Mouse (Mus musculus): ENCODE measurements around the gene Kit. TPM values are rescaled to one million over a fixed set of nuclear protein-coding genes. Genes with fewer than 3 reads are reported as not detected.

The Kit gene
- polyA plus RNA-seq, 1 experiment from 2014 or later = 54.3 TPM

DNA sequence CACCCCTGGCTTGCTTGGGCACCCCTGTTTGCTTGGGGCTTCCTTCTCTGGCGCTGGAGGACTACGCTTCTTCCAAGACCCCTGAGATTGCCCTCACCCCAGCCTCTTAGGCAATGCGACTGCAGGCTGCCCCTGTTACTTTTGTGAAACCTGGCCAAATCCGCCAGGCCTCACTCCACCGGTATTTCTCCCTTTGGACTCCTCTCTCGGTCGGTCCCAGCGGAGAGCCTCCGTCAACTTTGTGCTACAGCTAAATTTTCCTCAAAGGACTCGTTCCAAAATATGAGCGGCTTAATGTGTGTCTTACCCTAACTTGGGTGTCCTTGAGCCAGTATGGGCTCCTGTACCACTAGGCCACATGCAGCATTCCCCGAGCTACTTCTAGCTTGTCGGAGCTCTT lies 23.8 kb downstream of the Kit start:
- Histone ChIP-seq H3K4me2 (ENCODE audit: low read depth, low read length) (no peak overlapping the region), H3K36me3 (ENCODE audit: control insufficient read depth, insufficient read depth, low read length) (no peaks in the 10 kb centered on the region), H3K4me3 (ENCODE audit: low read length) (no peak overlapping the region), H3K4me1 (replicated peaks; ENCODE audit: control insufficient read depth, insufficient read depth, low read length) (peaks cover 4% of the 10 kb centered on the region), H3K9me3 (ENCODE audit: control insufficient read depth, low read length) (no peaks in the 10 kb centered on the region), H3K27me3 (ENCODE audit: control insufficient read depth, insufficient read depth, low read depth, low read length) (no peaks in the 10 kb centered on the region), H3K9ac (ENCODE audit: low read length) (no peak overlapping the region), H3K27ac (ENCODE audit: low read length) (no peak overlapping the region)
- no peak for ATAC-seq (ENCODE audit: low read depth)
- WGBS = 83% methylated on average over 13 of the region's 13 CpGs

DNA sequence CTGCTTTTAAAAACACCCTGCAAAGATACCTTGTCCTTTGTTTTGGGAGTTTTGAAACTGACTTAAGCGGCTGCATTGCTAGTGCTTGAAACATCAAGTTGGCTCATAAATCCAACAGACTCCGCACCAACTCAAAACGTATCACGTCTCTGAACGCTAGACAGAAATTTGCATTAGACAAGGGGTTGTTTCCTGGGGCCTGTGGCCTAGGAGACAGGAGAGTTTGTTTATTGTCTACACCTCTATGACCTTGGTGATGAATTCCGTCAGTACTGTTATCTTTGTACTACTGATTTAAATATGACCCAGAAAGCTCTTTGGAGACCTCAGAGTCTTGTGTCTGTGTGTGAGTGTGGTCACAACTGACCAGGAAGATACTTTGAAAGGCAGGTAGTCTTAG lies 25.3 kb downstream of the Kit start:
- peaks cover 4% of the 10 kb centered on the region for H3K4me1 ChIP-seq (replicated peaks; ENCODE audit: control insufficient read depth, insufficient read depth, low read length)
- ATAC-seq (ENCODE audit: low read depth) = no peak
- no peak overlapping the region for H3K9ac ChIP-seq (ENCODE audit: low read length)
- H3K27ac ChIP-seq (ENCODE audit: low read length) = no peak overlapping the region
- 75% methylated on average over 6 of the region's 6 CpGs for whole genome bisulfite sequencing
- no peak overlapping the region for H3K4me3 ChIP-seq (ENCODE audit: low read length)
- no peaks in the 10 kb centered on the region for H3K36me3 ChIP-seq (ENCODE audit: control insufficient read depth, insufficient read depth, low read length)
- H3K27me3 ChIP-seq (ENCODE audit: control insufficient read depth, insufficient read depth, low read depth, low read length) = no peaks in the 10 kb centered on the region
- no peaks in the 10 kb centered on the region for H3K9me3 ChIP-seq (ENCODE audit: control insufficient read depth, low read length)
- H3K4me2 ChIP-seq (ENCODE audit: low read depth, low read length) = no peak overlapping the region

DNA sequence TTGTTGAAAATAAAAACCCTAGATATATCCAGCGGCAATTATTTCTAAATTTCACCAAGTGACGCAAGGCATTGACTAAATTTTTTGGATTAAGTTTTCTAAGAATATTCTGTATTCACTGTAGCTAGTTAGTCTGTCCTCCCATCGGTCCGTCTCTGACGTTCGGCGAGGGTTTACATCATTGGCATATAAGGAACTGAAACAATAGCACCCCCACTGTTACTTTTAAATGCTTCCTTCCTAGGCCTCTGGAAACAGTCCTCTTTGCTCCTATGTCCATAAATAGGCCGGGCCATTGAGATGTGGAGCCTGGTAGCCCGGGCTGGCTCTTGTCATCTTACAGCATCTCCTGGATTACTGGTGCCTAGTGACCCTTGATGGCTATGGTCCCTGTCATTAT lies 29.5 kb downstream of the Kit start:
- Histone ChIP-seq H3K9me3 (ENCODE audit: control insufficient read depth, low read length) (no peaks in the 10 kb centered on the region), H3K27me3 (ENCODE audit: control insufficient read depth, insufficient read depth, low read depth, low read length) (no peaks in the 10 kb centered on the region), H3K4me1 (replicated peaks; ENCODE audit: control insufficient read depth, insufficient read depth, low read length) (peaks cover 3% of the 10 kb centered on the region; the same call in 1 of the 2 replicates), H3K36me3 (ENCODE audit: control insufficient read depth, insufficient read depth, low read length) (no peaks in the 10 kb centered on the region), H3K9ac (ENCODE audit: low read length) (no peak overlapping the region), H3K27ac (ENCODE audit: low read length) (no peak overlapping the region), H3K4me3 (ENCODE audit: low read length) (no peak overlapping the region), H3K4me2 (ENCODE audit: low read depth, low read length) (no peak overlapping the region)
- WGBS = 77% methylated on average over 9 of the region's 9 CpGs
- ATAC-seq (ENCODE audit: low read depth) = no peak

DNA sequence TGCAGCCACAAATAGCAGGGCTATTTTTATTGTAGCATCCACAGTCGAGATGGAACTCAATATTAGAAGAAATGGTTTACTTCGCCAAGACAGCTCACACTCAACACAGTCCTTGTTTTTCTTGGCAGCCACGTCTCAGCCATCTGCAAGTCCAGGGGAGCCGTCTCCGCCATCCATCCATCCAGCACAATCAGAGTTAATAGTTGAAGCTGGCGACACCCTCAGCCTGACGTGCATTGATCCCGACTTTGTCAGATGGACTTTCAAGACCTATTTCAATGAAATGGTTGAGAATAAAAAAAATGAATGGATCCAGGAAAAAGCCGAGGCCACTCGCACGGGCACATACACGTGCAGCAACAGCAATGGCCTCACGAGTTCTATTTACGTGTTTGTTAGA lies 32.2 kb downstream of the Kit start:
- H3K27me3 ChIP-seq (ENCODE audit: control insufficient read depth, insufficient read depth, low read depth, low read length) = no peaks in the 10 kb centered on the region
- ATAC-seq (ENCODE audit: low read depth) = no peak
- H3K4me1 ChIP-seq (replicated peaks; ENCODE audit: control insufficient read depth, insufficient read depth, low read length) = peaks cover 3% of the 10 kb centered on the region; the same call in 1 of the 2 replicates
- no peaks in the 10 kb centered on the region for H3K9me3 ChIP-seq (ENCODE audit: control insufficient read depth, low read length)
- no peak overlapping the region for H3K27ac ChIP-seq (ENCODE audit: low read length)
- no peak overlapping the region for H3K4me2 ChIP-seq (ENCODE audit: low read depth, low read length)
- no peaks in the 10 kb centered on the region for H3K36me3 ChIP-seq (ENCODE audit: control insufficient read depth, insufficient read depth, low read length)
- WGBS = 69% methylated on average over 14 of the region's 14 CpGs
- H3K9ac ChIP-seq (ENCODE audit: low read length) = no peak overlapping the region
- H3K4me3 ChIP-seq (ENCODE audit: low read length) = no peak overlapping the region

DNA sequence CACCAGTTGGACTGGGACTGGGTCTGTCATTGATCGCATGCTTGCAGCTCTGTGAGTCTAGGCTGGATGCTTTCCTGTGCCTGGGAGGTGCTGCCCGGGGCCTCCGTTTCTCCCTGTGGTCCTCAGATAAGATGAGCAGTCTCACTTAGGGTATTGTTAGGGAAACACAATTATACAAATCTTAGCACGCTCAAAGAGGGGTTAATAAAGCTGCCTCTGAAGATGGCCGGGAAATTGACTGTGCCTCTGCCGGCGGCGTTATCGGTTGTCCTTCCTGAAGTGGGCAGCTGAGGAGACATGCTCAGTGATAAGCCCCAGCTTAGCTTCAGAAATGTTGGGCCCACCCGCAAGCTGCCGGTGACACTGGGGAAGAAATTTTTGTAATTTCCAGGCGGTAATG lies 33.3 kb downstream of the Kit start:
- Histone ChIP-seq H3K4me1 (replicated peaks; ENCODE audit: control insufficient read depth, insufficient read depth, low read length) (peaks cover 3% of the 10 kb centered on the region; the same call in 1 of the 2 replicates), H3K9me3 (ENCODE audit: control insufficient read depth, low read length) (no peaks in the 10 kb centered on the region), H3K27ac (ENCODE audit: low read length) (no peak overlapping the region), H3K4me2 (ENCODE audit: low read depth, low read length) (no peak overlapping the region), H3K36me3 (ENCODE audit: control insufficient read depth, insufficient read depth, low read length) (no peaks in the 10 kb centered on the region), H3K4me3 (ENCODE audit: low read length) (no peak overlapping the region), H3K27me3 (ENCODE audit: control insufficient read depth, insufficient read depth, low read depth, low read length) (no peaks in the 10 kb centered on the region), H3K9ac (ENCODE audit: low read length) (no peak overlapping the region)
- no peak for ATAC-seq (ENCODE audit: low read depth)
- WGBS = 39% methylated on average over 12 of the region's 12 CpGs

DNA sequence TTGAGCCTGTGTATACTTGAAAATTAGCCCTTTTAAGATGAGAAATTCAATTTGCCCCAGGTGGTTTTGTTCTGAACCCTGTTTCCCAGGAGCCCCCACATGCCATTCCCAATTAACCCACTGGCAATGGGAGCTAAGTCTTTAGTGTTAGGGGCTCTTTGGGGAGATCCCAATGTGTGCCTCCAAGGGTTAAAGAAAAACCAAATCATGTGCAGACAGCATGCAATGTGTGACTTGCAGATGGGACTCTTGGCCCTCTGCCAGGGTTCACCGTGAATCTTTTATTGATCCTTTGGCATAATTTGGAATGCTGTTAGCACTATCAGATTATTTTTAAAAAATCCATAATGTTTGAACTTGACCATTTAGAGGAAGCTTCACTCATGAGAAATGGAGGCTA lies 37.7 kb downstream of the Kit start:
- H3K27me3 ChIP-seq (ENCODE audit: control insufficient read depth, insufficient read depth, low read depth, low read length) = no peaks in the 10 kb centered on the region
- no peak overlapping the region for H3K27ac ChIP-seq (ENCODE audit: low read length)
- H3K36me3 ChIP-seq (ENCODE audit: control insufficient read depth, insufficient read depth, low read length) = no peaks in the 10 kb centered on the region
- peaks cover 3% of the 10 kb centered on the region; the same call in 1 of the 2 replicates for H3K4me1 ChIP-seq (replicated peaks; ENCODE audit: control insufficient read depth, insufficient read depth, low read length)
- no peak overlapping the region for H3K4me3 ChIP-seq (ENCODE audit: low read length)
- no peak overlapping the region for H3K4me2 ChIP-seq (ENCODE audit: low read depth, low read length)
- no peaks in the 10 kb centered on the region for H3K9me3 ChIP-seq (ENCODE audit: control insufficient read depth, low read length)
- no peak for ATAC-seq (ENCODE audit: low read depth)
- H3K9ac ChIP-seq (ENCODE audit: low read length) = no peak overlapping the region
- 53% methylated on average over 1 of the region's 1 CpGs for WGBS

DNA sequence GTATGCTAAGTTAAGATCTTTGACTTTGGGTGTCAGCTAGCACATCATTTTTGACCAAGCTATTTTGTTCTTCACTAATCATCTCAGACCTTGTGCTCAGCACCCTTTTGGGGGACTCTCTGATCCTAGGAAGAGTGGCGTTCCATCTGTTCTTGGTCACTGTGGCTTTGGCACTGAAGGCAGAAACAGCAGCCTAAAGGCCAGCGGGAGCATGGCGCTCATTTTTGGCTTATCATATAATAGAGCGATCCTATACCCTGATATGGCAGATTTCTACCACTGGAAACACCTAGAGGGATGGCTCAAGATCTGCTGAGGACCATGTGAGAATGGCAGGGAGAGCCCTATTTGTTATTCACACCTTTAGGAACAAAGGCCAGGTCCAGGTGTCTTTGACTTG lies 38.2 kb downstream of the Kit start:
- Histone ChIP-seq H3K9me3 (ENCODE audit: control insufficient read depth, low read length) (no peaks in the 10 kb centered on the region), H3K36me3 (ENCODE audit: control insufficient read depth, insufficient read depth, low read length) (no peaks in the 10 kb centered on the region), H3K4me3 (ENCODE audit: low read length) (no peak overlapping the region), H3K27me3 (ENCODE audit: control insufficient read depth, insufficient read depth, low read depth, low read length) (no peaks in the 10 kb centered on the region), H3K27ac (ENCODE audit: low read length) (no peak overlapping the region), H3K4me2 (ENCODE audit: low read depth, low read length) (no peak overlapping the region), H3K4me1 (replicated peaks; ENCODE audit: control insufficient read depth, insufficient read depth, low read length) (no peaks in the 10 kb centered on the region; the same call in 1 of the 2 replicates), H3K9ac (ENCODE audit: low read length) (no peak overlapping the region)
- WGBS = 91% methylated on average over 4 of the region's 4 CpGs
- no peak for ATAC-seq (ENCODE audit: low read depth)

DNA sequence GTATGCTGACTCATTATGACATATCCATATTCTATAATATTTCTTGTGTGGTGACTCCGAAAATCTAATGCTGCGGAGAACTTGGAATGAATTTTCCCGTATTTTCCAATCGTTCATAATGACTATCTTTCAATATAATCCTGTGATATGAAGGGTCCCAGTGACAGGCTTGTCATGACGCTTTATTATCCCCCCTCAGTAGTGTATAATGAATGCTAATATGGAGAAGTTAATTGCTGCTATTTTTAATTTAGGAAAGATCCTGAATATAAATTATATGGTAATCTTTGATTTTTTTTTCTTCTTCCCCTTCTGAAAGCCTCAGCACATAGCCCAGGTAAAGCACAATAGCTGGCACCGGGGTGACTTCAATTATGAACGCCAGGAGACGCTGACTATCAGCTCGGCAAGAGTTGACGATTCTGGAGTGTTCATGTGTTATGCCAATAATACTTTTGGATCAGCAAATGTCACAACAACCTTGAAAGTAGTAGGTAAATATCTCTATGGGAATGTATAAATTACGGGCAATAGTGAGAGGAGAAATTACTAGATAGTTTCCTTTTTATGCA lies 40.4 kb downstream of the Kit start:
- no peak overlapping the region for H3K27ac ChIP-seq (ENCODE audit: low read length)
- H3K9me3 ChIP-seq (ENCODE audit: control insufficient read depth, low read length) = no peaks in the 10 kb centered on the region
- no peak overlapping the region for H3K4me3 ChIP-seq (ENCODE audit: low read length)
- no peaks in the 10 kb centered on the region for H3K4me1 ChIP-seq (replicated peaks; ENCODE audit: control insufficient read depth, insufficient read depth, low read length)
- WGBS = 92% methylated on average over 11 of the region's 11 CpGs
- no peak for ATAC-seq (ENCODE audit: low read depth)
- no peaks in the 10 kb centered on the region for H3K27me3 ChIP-seq (ENCODE audit: control insufficient read depth, insufficient read depth, low read depth, low read length)
- H3K9ac ChIP-seq (ENCODE audit: low read length) = no peak overlapping the region
- H3K36me3 ChIP-seq (ENCODE audit: control insufficient read depth, insufficient read depth, low read length) = no peaks in the 10 kb centered on the region
- no peak overlapping the region for H3K4me2 ChIP-seq (ENCODE audit: low read depth, low read length)

DNA sequence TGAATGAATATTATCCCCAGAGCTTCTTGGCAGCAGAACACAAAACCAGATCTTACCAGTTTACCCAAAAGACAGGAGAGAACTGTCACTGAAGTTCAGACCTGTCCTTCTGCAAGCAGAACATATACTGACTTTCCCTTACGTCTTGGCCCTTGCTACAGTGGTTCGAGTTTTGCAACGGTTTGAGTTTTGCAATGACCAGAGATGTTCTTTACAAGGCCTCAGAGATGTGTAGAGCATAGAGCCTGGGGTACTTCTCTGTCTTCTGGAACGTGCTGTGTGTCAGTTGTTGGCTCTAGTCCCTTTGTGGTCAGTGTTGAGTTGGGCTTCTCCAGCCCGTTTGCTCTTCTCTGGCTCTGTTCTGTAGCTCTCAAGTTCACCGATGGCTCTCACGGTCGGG lies 40.9 kb downstream of the Kit start:
- Histone ChIP-seq H3K27me3 (ENCODE audit: control insufficient read depth, insufficient read depth, low read depth, low read length) (no peaks in the 10 kb centered on the region), H3K4me3 (ENCODE audit: low read length) (no peak overlapping the region), H3K36me3 (ENCODE audit: control insufficient read depth, insufficient read depth, low read length) (no peaks in the 10 kb centered on the region), H3K4me1 (replicated peaks; ENCODE audit: control insufficient read depth, insufficient read depth, low read length) (no peaks in the 10 kb centered on the region), H3K9me3 (ENCODE audit: control insufficient read depth, low read length) (no peaks in the 10 kb centered on the region), H3K27ac (ENCODE audit: low read length) (no peak overlapping the region), H3K9ac (ENCODE audit: low read length) (no peak overlapping the region), H3K4me2 (ENCODE audit: low read depth, low read length) (no peak overlapping the region)
- no peak for ATAC-seq (ENCODE audit: low read depth)
- 80% methylated on average over 8 of the region's 8 CpGs for WGBS

DNA sequence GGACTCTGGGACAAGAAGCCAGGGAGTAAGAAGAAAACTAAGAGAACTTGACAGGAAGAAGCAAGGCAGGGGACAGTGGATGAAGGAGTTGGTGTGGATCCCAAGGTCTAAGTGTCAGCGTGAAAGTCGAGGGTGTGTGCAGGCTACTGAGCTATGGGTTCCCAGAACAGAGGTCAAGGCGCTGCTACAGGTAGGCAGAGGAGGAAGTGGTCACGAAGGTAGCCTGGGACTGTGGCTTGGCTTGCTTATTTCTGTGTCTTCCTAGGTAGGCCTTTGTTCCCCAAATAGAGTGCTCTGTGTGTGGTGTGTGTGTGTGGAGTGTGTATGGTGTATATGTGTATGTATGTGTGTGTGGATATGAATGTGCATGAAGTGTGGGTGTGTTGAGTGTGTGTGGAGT lies 47.7 kb downstream of the Kit start:
- no peak for ATAC-seq (ENCODE audit: low read depth)
- 87% methylated on average over 4 of the region's 4 CpGs for whole genome bisulfite sequencing
- Histone ChIP-seq H3K4me1 (replicated peaks; ENCODE audit: control insufficient read depth, insufficient read depth, low read length) (no peaks in the 10 kb centered on the region), H3K9ac (ENCODE audit: low read length) (no peak overlapping the region), H3K36me3 (ENCODE audit: control insufficient read depth, insufficient read depth, low read length) (no peaks in the 10 kb centered on the region), H3K4me2 (ENCODE audit: low read depth, low read length) (no peak overlapping the region), H3K9me3 (ENCODE audit: control insufficient read depth, low read length) (no peaks in the 10 kb centered on the region), H3K27ac (ENCODE audit: low read length) (no peak overlapping the region), H3K27me3 (ENCODE audit: control insufficient read depth, insufficient read depth, low read depth, low read length) (no peaks in the 10 kb centered on the region), H3K4me3 (ENCODE audit: low read length) (no peak overlapping the region)

All from lung, embryonic 16.5 days (tissue).